Mouse (Mus musculus): ENCODE data around the gene Comp. TPM values are rescaled to one million over a fixed set of nuclear protein-coding genes. Genes with fewer than 3 reads are reported as not detected.
A peak's percentile ranks its signal among the peaks of the same experiment; 100 is the strongest.

The Comp gene
- total and polyA plus RNA-seq, 3 experiments, result 0.15 TPM; not detected in 2

GRCm38 (mm10) chr8:70418954-70419353 lies 45.6 kb downstream of the Comp start:
- DNase-seq (ENCODE audit: low spot score) (no peak), ATAC-seq (ENCODE audit: extremely low read depth, insufficient number of reproducible peaks, low FRiP score, poor library complexity, severe bottlenecking) (no peak)
- Histone ChIP-seq H3K4me1 (ENCODE audit: insufficient read depth, low read depth, low read length) (peaks cover 93% of the 10 kb centered on the region), H3K4me3 (ENCODE audit: low read depth, low read length) (no peak overlapping the region), H3K9me3 (replicated peaks) (no peaks in the 10 kb centered on the region), H3K36me3 (replicated peaks) (peaks cover 52% of the 10 kb centered on the region), H3K27me3 (ENCODE audit: insufficient read depth, low read length) (no peaks in the 10 kb centered on the region; the same call in 1 of the 2 replicates)
- no peak for TF ChIP-seq GATA1 (IDR thresholded peaks at IDR 0.05; ENCODE audit: borderline replicate concordance, low read length)
- no peak for TF ChIP-seq GATA2 (IDR thresholded peaks at IDR 0.05; ENCODE audit: borderline replicate concordance, low read depth, low read length)
- TF ChIP-seq POLR2AphosphoS5 (IDR thresholded peaks at IDR 0.05; ENCODE audit: insufficient replicate concordance, low read depth, low read length), result no peak
- no peak for TF ChIP-seq CTCF (IDR thresholded peaks at IDR 0.05; ENCODE audit: low read depth, low read length)
- no peak for TF ChIP-seq TAL1 (conservative IDR thresholded peaks at IDR 0.05; ENCODE audit: low read depth, low read length)

- H3K9me3 ChIP-seq (replicated peaks), result no peaks in the 10 kb centered on the region
- peaks cover 94% of the 10 kb centered on the region for H3K4me1 ChIP-seq (ENCODE audit: insufficient read depth, low read depth, low read length)
- peaks cover 52% of the 10 kb centered on the region for H3K36me3 ChIP-seq (replicated peaks)
- no peak for TF ChIP-seq TAL1 (conservative IDR thresholded peaks at IDR 0.05; ENCODE audit: low read depth, low read length)
- no peak for TF ChIP-seq GATA1 (IDR thresholded peaks at IDR 0.05; ENCODE audit: borderline replicate concordance, low read length)
- no peak for TF ChIP-seq CTCF (IDR thresholded peaks at IDR 0.05; ENCODE audit: low read depth, low read length)
- no peak for TF ChIP-seq GATA2 (IDR thresholded peaks at IDR 0.05; ENCODE audit: borderline replicate concordance, low read depth, low read length)
- no peak for TF ChIP-seq POLR2AphosphoS5 (IDR thresholded peaks at IDR 0.05; ENCODE audit: insufficient replicate concordance, low read depth, low read length)
- H3K4me3 ChIP-seq (ENCODE audit: low read depth, low read length), result peak overlapping the region; percentile 54; the same call in 1 of the 2 replicates
- no peaks in the 10 kb centered on the region; the same call in 1 of the 2 replicates for H3K27me3 ChIP-seq (ENCODE audit: insufficient read depth, low read length)
- DNase-seq (ENCODE audit: low spot score) (no peak), ATAC-seq (ENCODE audit: extremely low read depth, insufficient number of reproducible peaks, low FRiP score, poor library complexity, severe bottlenecking) (no peak)
Measured at GRCm38 (mm10) chr8:70419879-70420643, 46.7 kb downstream of the Comp start.

DNA sequence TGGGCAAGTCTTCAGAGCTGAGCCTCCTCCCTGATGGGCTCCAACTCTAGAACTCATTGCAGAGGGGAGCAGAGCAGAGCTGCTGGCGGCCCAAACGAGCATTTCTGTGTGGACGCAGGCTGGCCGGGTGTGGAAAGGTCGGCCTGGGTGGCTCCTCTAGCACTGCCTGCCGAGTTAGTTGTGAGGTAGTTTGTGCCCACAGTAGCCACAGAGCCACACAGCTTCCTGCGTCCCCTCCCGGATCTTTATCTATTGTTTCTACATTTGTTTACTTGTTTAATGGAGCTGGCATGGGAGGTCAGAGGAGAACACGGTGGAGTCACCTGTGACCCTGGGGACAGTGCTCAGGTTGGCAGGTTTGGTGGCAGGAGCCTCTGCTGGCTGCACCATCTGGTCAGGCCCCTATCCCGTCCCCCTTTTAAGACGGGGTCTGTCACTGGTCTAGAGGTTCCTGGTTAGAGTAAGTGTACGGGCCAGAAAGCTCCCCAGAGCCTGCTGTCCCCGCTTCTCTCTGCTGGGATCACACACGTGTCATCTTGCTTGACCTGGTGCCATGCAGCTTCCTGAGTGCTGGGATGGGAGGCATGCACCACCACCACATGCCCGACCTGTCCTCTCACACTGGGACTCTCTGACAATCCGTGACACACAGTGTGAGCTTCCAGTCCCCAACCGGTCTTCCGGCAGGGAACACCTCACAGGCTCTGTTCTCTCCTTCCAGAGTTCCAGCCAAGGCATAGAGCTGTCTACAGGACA lies 48.2 kb downstream of the Comp start:
- Histone ChIP-seq H3K36me3 (replicated peaks) (peaks cover 51% of the 10 kb centered on the region), H3K9me3 (replicated peaks) (no peaks in the 10 kb centered on the region), H3K27me3 (ENCODE audit: insufficient read depth, low read length) (no peaks in the 10 kb centered on the region; the same call in 1 of the 2 replicates), H3K4me1 (ENCODE audit: insufficient read depth, low read depth, low read length) (peaks cover 93% of the 10 kb centered on the region), H3K4me3 (ENCODE audit: low read depth, low read length) (peak overlapping the region; percentile 50; the same call in 1 of the 2 replicates)
- ATAC-seq (ENCODE audit: extremely low read depth, insufficient number of reproducible peaks, low FRiP score, poor library complexity, severe bottlenecking) (no peak), DNase-seq (ENCODE audit: low spot score) (peak; percentile 19)
- no peak for TF ChIP-seq GATA2 (IDR thresholded peaks at IDR 0.05; ENCODE audit: borderline replicate concordance, low read depth, low read length)
- TF ChIP-seq CTCF (IDR thresholded peaks at IDR 0.05; ENCODE audit: low read depth, low read length), result no peak
- no peak for TF ChIP-seq POLR2AphosphoS5 (IDR thresholded peaks at IDR 0.05; ENCODE audit: insufficient replicate concordance, low read depth, low read length)
- TF ChIP-seq TAL1 (conservative IDR thresholded peaks at IDR 0.05; ENCODE audit: low read depth, low read length), result no peak
- TF ChIP-seq GATA1 (IDR thresholded peaks at IDR 0.05; ENCODE audit: borderline replicate concordance, low read length), result no peak

GRCm38 (mm10) chr8:70422722-70423121 lies 49.4 kb downstream of the Comp start:
- no peaks in the 10 kb centered on the region; the same call in 1 of the 2 replicates for H3K27me3 ChIP-seq (ENCODE audit: insufficient read depth, low read length)
- peaks cover 88% of the 10 kb centered on the region for H3K4me1 ChIP-seq (ENCODE audit: insufficient read depth, low read depth, low read length)
- TF ChIP-seq POLR2AphosphoS5 (IDR thresholded peaks at IDR 0.05; ENCODE audit: insufficient replicate concordance, low read depth, low read length) (no peak), TAL1 (conservative IDR thresholded peaks at IDR 0.05; ENCODE audit: low read depth, low read length) (peak; percentile 68)
- no peaks in the 10 kb centered on the region for H3K9me3 ChIP-seq (replicated peaks)
- ATAC-seq (ENCODE audit: extremely low read depth, insufficient number of reproducible peaks, low FRiP score, poor library complexity, severe bottlenecking) (peak; percentile 88), DNase-seq (ENCODE audit: low spot score) (peak; percentile 76)
- peaks cover 43% of the 10 kb centered on the region for H3K36me3 ChIP-seq (replicated peaks)
- peak overlapping the region; percentile 58; the same call in 1 of the 2 replicates for H3K4me3 ChIP-seq (ENCODE audit: low read depth, low read length)

- Histone ChIP-seq H3K9me3 (replicated peaks) (no peaks in the 10 kb centered on the region), H3K27me3 (ENCODE audit: insufficient read depth, low read length) (no peaks in the 10 kb centered on the region), H3K4me3 (ENCODE audit: low read depth, low read length) (0 out of 2 replicates have a peak overlapping the region, but pooled peaks have one; percentile 0), H3K36me3 (replicated peaks) (peaks cover 48% of the 10 kb centered on the region), H3K4me1 (ENCODE audit: insufficient read depth, low read depth, low read length) (peaks cover 72% of the 10 kb centered on the region)
- DNase-seq (ENCODE audit: low spot score), result no peak
- no peak for TF ChIP-seq TAL1 (conservative IDR thresholded peaks at IDR 0.05; ENCODE audit: low read depth, low read length)
- TF ChIP-seq CTCF (IDR thresholded peaks at IDR 0.05; ENCODE audit: low read depth, low read length), result no peak
- no peak for TF ChIP-seq POLR2AphosphoS5 (IDR thresholded peaks at IDR 0.05; ENCODE audit: insufficient replicate concordance, low read depth, low read length)
- peak; percentile 36; the same call in 1 of the 2 replicates for ATAC-seq (ENCODE audit: extremely low read depth, insufficient number of reproducible peaks, low FRiP score, poor library complexity, severe bottlenecking)
Measured at GRCm38 (mm10) chr8:70426300-70426907, 53.0 kb downstream of the Comp start.

DNA sequence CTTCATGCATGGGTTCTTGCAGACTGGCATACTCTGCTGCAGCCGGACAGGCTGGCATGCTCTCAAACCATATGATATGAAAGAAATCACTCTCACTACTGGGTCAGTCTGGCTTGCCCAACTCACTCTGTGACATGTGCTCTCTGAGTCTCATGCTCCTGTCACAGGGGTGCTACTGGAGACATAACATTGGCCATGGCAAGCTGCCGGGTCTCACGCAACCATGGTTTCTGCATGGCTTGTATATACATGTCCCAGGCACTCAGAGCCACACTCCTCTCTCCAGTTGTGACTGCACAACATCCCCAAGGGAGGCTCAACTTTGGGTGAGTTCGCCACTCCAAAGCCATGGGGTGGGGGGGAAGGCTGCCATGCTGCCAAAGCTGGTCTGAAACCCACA lies 57.9 kb downstream of the Comp start:
- H3K27me3 ChIP-seq (ENCODE audit: insufficient read depth, low read length), result no peaks in the 10 kb centered on the region
- no peak for TF ChIP-seq GATA2 (IDR thresholded peaks at IDR 0.05; ENCODE audit: borderline replicate concordance, low read depth, low read length)
- TF ChIP-seq CTCF (IDR thresholded peaks at IDR 0.05; ENCODE audit: low read depth, low read length), result no peak
- TF ChIP-seq POLR2AphosphoS5 (IDR thresholded peaks at IDR 0.05; ENCODE audit: insufficient replicate concordance, low read depth, low read length), result no peak
- TF ChIP-seq GATA1 (IDR thresholded peaks at IDR 0.05; ENCODE audit: borderline replicate concordance, low read length), result no peak
- no peak for TF ChIP-seq TAL1 (conservative IDR thresholded peaks at IDR 0.05; ENCODE audit: low read depth, low read length)
- ATAC-seq (ENCODE audit: extremely low read depth, insufficient number of reproducible peaks, low FRiP score, poor library complexity, severe bottlenecking) (no peak), DNase-seq (ENCODE audit: low spot score) (no peak)
- H3K36me3 ChIP-seq (replicated peaks), result peaks cover 55% of the 10 kb centered on the region
- H3K4me3 ChIP-seq (ENCODE audit: low read depth, low read length), result no peak overlapping the region
- no peaks in the 10 kb centered on the region for H3K9me3 ChIP-seq (replicated peaks)
- H3K4me1 ChIP-seq (ENCODE audit: insufficient read depth, low read depth, low read length), result peaks cover 55% of the 10 kb centered on the region

Other genes with a start within 250 kb of the Comp start
Only the 20 nearest of the 26 such genes appear.
- gene Tmem161a, start 201.2 kb upstream of the Comp start, total RNA-seq (2014; fragmentation: Nextera tagmentation), result 15.3 and 22.0 TPM in 2 replicates
- 15.8 and 22.0 TPM in 2 replicates for gene Tmem161a, start 201.2 kb upstream of the Comp start, total RNA-seq (2017)
- 119 and 145 TPM in 2 replicates for gene Tmem161a, start 201.2 kb upstream of the Comp start, polyA plus RNA-seq (2012)
- 18.8 and 19.3 TPM in 2 replicates for gene Slc25a42, start 161.3 kb upstream of the Comp start, total RNA-seq (2014; fragmentation: Nextera tagmentation)
- 5.1 and 5.3 TPM in 2 replicates for gene Slc25a42, start 161.3 kb upstream of the Comp start, total RNA-seq (2017)
- 9.7 and 12.1 TPM in 2 replicates for gene Slc25a42, start 161.3 kb upstream of the Comp start, polyA plus RNA-seq (2012)
- gene Sugp2, start 139.3 kb upstream of the Comp start, total RNA-seq (2014; fragmentation: Nextera tagmentation), result 16.5 and 32.5 TPM in 2 replicates
- gene Sugp2, start 139.3 kb upstream of the Comp start, total RNA-seq (2017), result 22.7 and 27.8 TPM in 2 replicates
- gene Sugp2, start 139.3 kb upstream of the Comp start, polyA plus RNA-seq (2012), result 26.5 and 30.9 TPM in 2 replicates
- 7.7 and 9.3 TPM in 2 replicates for gene Armc6, start 139.1 kb upstream of the Comp start, total RNA-seq (2014; fragmentation: Nextera tagmentation)
- 12.5 and 13.9 TPM in 2 replicates for gene Armc6, start 139.1 kb upstream of the Comp start, total RNA-seq (2017)
- gene Armc6, start 139.1 kb upstream of the Comp start, polyA plus RNA-seq (2012), result 13.7 and 15.2 TPM in 2 replicates
- gene Homer3, start 90.7 kb upstream of the Comp start, total RNA-seq (2014; fragmentation: Nextera tagmentation), result 1.6 and 3.8 TPM in 2 replicates
- gene Homer3, start 90.7 kb upstream of the Comp start, total RNA-seq (2017), result 6.0 and 6.7 TPM in 2 replicates
- gene Homer3, start 90.7 kb upstream of the Comp start, polyA plus RNA-seq (2012), result 12.0 and 14.8 TPM in 2 replicates
- gene Ddx49, start 71.1 kb upstream of the Comp start, total RNA-seq (2014; fragmentation: Nextera tagmentation), result 41.3 and 43.8 TPM in 2 replicates
- gene Ddx49, start 71.1 kb upstream of the Comp start, total RNA-seq (2017), result 88.3 and 114 TPM in 2 replicates
- 55.1 and 56.2 TPM in 2 replicates for gene Ddx49, start 71.1 kb upstream of the Comp start, polyA plus RNA-seq (2012)
- 147 and 152 TPM in 2 replicates for gene Cope, start 71.0 kb upstream of the Comp start, total RNA-seq (2014; fragmentation: Nextera tagmentation)
- 78.3 and 96.7 TPM in 2 replicates for gene Cope, start 71.0 kb upstream of the Comp start, total RNA-seq (2017)
- 346 and 358 TPM in 2 replicates for gene Cope, start 71.0 kb upstream of the Comp start, polyA plus RNA-seq (2012)
- not detected in 2 replicates for gene Cers1, start 57.8 kb upstream of the Comp start, total RNA-seq (2014; fragmentation: Nextera tagmentation)
- 0.38 TPM in 1 of 2 replicates, not detected in the other for gene Cers1, start 57.8 kb upstream of the Comp start, total RNA-seq (2017)
- gene Cers1, start 57.8 kb upstream of the Comp start, polyA plus RNA-seq (2012), result not detected in 2 replicates
- not detected in 2 replicates for gene Gdf1, start 43.7 kb upstream of the Comp start, total RNA-seq (2014; fragmentation: Nextera tagmentation)
- gene Gdf1, start 43.7 kb upstream of the Comp start, total RNA-seq (2017), result not detected in 2 replicates
- 0.04 TPM in 1 of 2 replicates, not detected in the other for gene Gdf1, start 43.7 kb upstream of the Comp start, polyA plus RNA-seq (2012)
- gene Upf1, start 20.3 kb upstream of the Comp start, total RNA-seq (2014; fragmentation: Nextera tagmentation), result 43.6 and 46.0 TPM in 2 replicates
- 22.9 and 27.5 TPM in 2 replicates for gene Upf1, start 20.3 kb upstream of the Comp start, total RNA-seq (2017)
- gene Upf1, start 20.3 kb upstream of the Comp start, polyA plus RNA-seq (2012), result 155 and 156 TPM in 2 replicates
- 15.3 and 17.9 TPM in 2 replicates for gene Crtc1, start 66.0 kb downstream of the Comp start, total RNA-seq (2014; fragmentation: Nextera tagmentation)
- gene Crtc1, start 66.0 kb downstream of the Comp start, total RNA-seq (2017), result 1.4 and 1.6 TPM in 2 replicates
- gene Crtc1, start 66.0 kb downstream of the Comp start, polyA plus RNA-seq (2012), result 17.6 and 18.8 TPM in 2 replicates
- gene Klhl26, start 103.4 kb downstream of the Comp start, total RNA-seq (2014; fragmentation: Nextera tagmentation), result 23.6 and 23.8 TPM in 2 replicates
- gene Klhl26, start 103.4 kb downstream of the Comp start, total RNA-seq (2017), result 11.6 and 13.9 TPM in 2 replicates
- gene Klhl26, start 103.4 kb downstream of the Comp start, polyA plus RNA-seq (2012), result 10.8 and 12.8 TPM in 2 replicates
- not detected in 2 replicates for gene Tmem59l, start 113.8 kb downstream of the Comp start, total RNA-seq (2014; fragmentation: Nextera tagmentation)
- 0.12 TPM in 1 of 2 replicates, not detected in the other for gene Tmem59l, start 113.8 kb downstream of the Comp start, total RNA-seq (2017)
- gene Tmem59l, start 113.8 kb downstream of the Comp start, polyA plus RNA-seq (2012), result 0.03 TPM in 1 of 2 replicates, not detected in the other
- not detected in 2 replicates for gene Crlf1, start 119.6 kb downstream of the Comp start, total RNA-seq (2014; fragmentation: Nextera tagmentation)
- not detected in 2 replicates for gene Crlf1, start 119.6 kb downstream of the Comp start, total RNA-seq (2017)
- not detected in 2 replicates for gene Crlf1, start 119.6 kb downstream of the Comp start, polyA plus RNA-seq (2012)
- gene Rex1bd, start 133.2 kb downstream of the Comp start, total RNA-seq (2014; fragmentation: Nextera tagmentation), result 43.6 and 44.2 TPM in 2 replicates
- 86.9 and 94.9 TPM in 2 replicates for gene Rex1bd, start 133.2 kb downstream of the Comp start, total RNA-seq (2017)
- 187 and 223 TPM in 2 replicates for gene Rex1bd, start 133.2 kb downstream of the Comp start, polyA plus RNA-seq (2012)
- gene Uba52, start 137.2 kb downstream of the Comp start, total RNA-seq (2014; fragmentation: Nextera tagmentation), result 4,646 and 5,141 TPM in 2 replicates
- gene Uba52, start 137.2 kb downstream of the Comp start, total RNA-seq (2017), result 3,490 and 3,572 TPM in 2 replicates
- gene Uba52, start 137.2 kb downstream of the Comp start, polyA plus RNA-seq (2012), result 592 and 1,322 TPM in 2 replicates
- 228 and 232 TPM in 2 replicates for gene Fkbp8, start 154.2 kb downstream of the Comp start, total RNA-seq (2014; fragmentation: Nextera tagmentation)
- gene Fkbp8, start 154.2 kb downstream of the Comp start, total RNA-seq (2017), result 206 and 221 TPM in 2 replicates
- gene Fkbp8, start 154.2 kb downstream of the Comp start, polyA plus RNA-seq (2012), result 939 and 1,510 TPM in 2 replicates
- gene Kxd1, start 154.4 kb downstream of the Comp start, total RNA-seq (2014; fragmentation: Nextera tagmentation), result 180 and 189 TPM in 2 replicates
- 47.5 and 50.9 TPM in 2 replicates for gene Kxd1, start 154.4 kb downstream of the Comp start, total RNA-seq (2017)
- gene Kxd1, start 154.4 kb downstream of the Comp start, polyA plus RNA-seq (2012), result 40.0 and 49.9 TPM in 2 replicates
- gene Ell, start 165.9 kb downstream of the Comp start, total RNA-seq (2014; fragmentation: Nextera tagmentation), result 20.8 and 22.7 TPM in 2 replicates
- 7.6 and 9.1 TPM in 2 replicates for gene Ell, start 165.9 kb downstream of the Comp start, total RNA-seq (2017)
- 56.4 and 59.0 TPM in 2 replicates for gene Ell, start 165.9 kb downstream of the Comp start, polyA plus RNA-seq (2012)
- 22.9 and 24.4 TPM in 2 replicates for gene Isyna1, start 220.8 kb downstream of the Comp start, total RNA-seq (2014; fragmentation: Nextera tagmentation)
- 35.8 and 36.8 TPM in 2 replicates for gene Isyna1, start 220.8 kb downstream of the Comp start, total RNA-seq (2017)
- gene Isyna1, start 220.8 kb downstream of the Comp start, polyA plus RNA-seq (2012), result 141 and 157 TPM in 2 replicates

All from G1E (cell line).